Mouse (Mus musculus): Measurements from ENCODE around the gene Als2. TPM values are rescaled to one million over a fixed set of nuclear protein-coding genes. Genes with fewer than 3 reads are reported as not detected.

The Als2 gene
- total RNA-seq (2021) = 10 to 100 TPM; 48.9 to 50.4 TPM
- long read RNA-seq, experiment 1, full-length matches to known transcripts = 10 of 60 reads
- long read RNA-seq, experiment 1, partial matches to known transcripts = 17 of 60 reads
- long read RNA-seq, experiment 1, other reads (novel, unspliced or antisense) = 33 of 60 reads
- long read RNA-seq, experiment 2, full-length matches to known transcripts = 9 of 81 reads
- long read RNA-seq, experiment 2, partial matches to known transcripts = 21 of 81 reads
- long read RNA-seq, experiment 2, other reads (novel, unspliced or antisense) = 51 of 81 reads

GRCm38 (mm10) chr1:59236856-59237441 is at the start of gene Als2:
Als2 (minus strand) TSS chr1:59237231.
- peak; percentile 98 to 99 for DNase-seq (ENCODE audit: low spot score in 2 of 2)

GRCm38 (mm10) chr1:59286316-59286850 is 49.4 kb upstream of the Als2 start:
- DNase-seq (ENCODE audit: low spot score in 2 of 2) = no peak

- DNase-seq (ENCODE audit: low spot score in 2 of 2) = no peak
Measured at GRCm38 (mm10) chr1:59285880-59286279, 48.8 kb upstream of the Als2 start.

- no peak for DNase-seq (ENCODE audit: low spot score in 2 of 2)
Measured at GRCm38 (mm10) chr1:59272189-59272588, 35.2 kb upstream of the Als2 start.

GRCm38 (mm10) chr1:59269951-59270689 is 33.1 kb upstream of the Als2 start:
- DNase-seq (ENCODE audit: low spot score in 2 of 2) = peak in 1 of 2 experiments; percentile 7

- no peak for DNase-seq (ENCODE audit: low spot score in 2 of 2)
Measured at GRCm38 (mm10) chr1:59269466-59269865, 32.4 kb upstream of the Als2 start.

- DNase-seq (ENCODE audit: low spot score in 2 of 2) = no peak
Measured at GRCm38 (mm10) chr1:59268931-59269330, 31.9 kb upstream of the Als2 start.

GRCm38 (mm10) chr1:59257736-59258135 is 20.7 kb upstream of the Als2 start:
- no peak for DNase-seq (ENCODE audit: low spot score in 2 of 2)

- no peak for DNase-seq (ENCODE audit: low spot score in 2 of 2)
Measured at GRCm38 (mm10) chr1:59256751-59257231, 19.8 kb upstream of the Als2 start, which contains the start of gene Cdk15. Cdk15 (plus strand) TSS chr1:59256906.

- DNase-seq (ENCODE audit: low spot score in 2 of 2) = no peak
Measured at GRCm38 (mm10) chr1:59253301-59253909, 16.4 kb upstream of the Als2 start.

GRCm38 (mm10) chr1:59252762-59253161 is 15.7 kb upstream of the Als2 start:
- no peak for DNase-seq (ENCODE audit: low spot score in 2 of 2)

GRCm38 (mm10) chr1:59247602-59248001 is 10.6 kb upstream of the Als2 start:
- peak in 1 of 2 experiments; percentile 22 for DNase-seq (ENCODE audit: low spot score in 2 of 2)

GRCm38 (mm10) chr1:59243770-59244169 is 6.7 kb upstream of the Als2 start:
- no peak for DNase-seq (ENCODE audit: low spot score in 2 of 2)

GRCm38 (mm10) chr1:59237614-59238211 is 682 bp upstream of the Als2 start:
- DNase-seq (ENCODE audit: low spot score in 2 of 2) = peak; percentile 54 to 75

- DNase-seq (ENCODE audit: low spot score in 2 of 2) = no peak
Measured at GRCm38 (mm10) chr1:59229187-59229586, 7.8 kb downstream of the Als2 start.

GRCm38 (mm10) chr1:59228552-59228951 is 8.5 kb downstream of the Als2 start:
- no peak for DNase-seq (ENCODE audit: low spot score in 2 of 2)

GRCm38 (mm10) chr1:59222101-59222825 is 14.8 kb downstream of the Als2 start:
- peak in 1 of 2 experiments; percentile 73 for DNase-seq (ENCODE audit: low spot score in 2 of 2)

GRCm38 (mm10) chr1:59221591-59221990 is 15.4 kb downstream of the Als2 start:
- DNase-seq (ENCODE audit: low spot score in 2 of 2) = no peak

- DNase-seq (ENCODE audit: low spot score in 2 of 2) = no peak
Measured at GRCm38 (mm10) chr1:59220371-59220770, 16.7 kb downstream of the Als2 start.

- DNase-seq (ENCODE audit: low spot score in 2 of 2) = peak; percentile 47 to 63
Measured at GRCm38 (mm10) chr1:59215446-59215845, 21.6 kb downstream of the Als2 start.

Measured in layer of hippocampus, postnatal 14 days (tissue).